Mouse (Mus musculus) cerebellum, postnatal 10 days (tissue): Measurements from ENCODE around the gene Gm20532.
A peak's percentile ranks its signal among the peaks of the same experiment; 100 is the strongest.

Experiments
- DNase-seq, 2 experiments: peaks; one replicate each; pipeline ENCODE4 v3.0.0; 2021; ENCODE audit warnings: mixed read lengths in 2 of 2

The Gm20532 gene

GRCm38 (mm10) chr2:26627921-26628739 lies 41.7 kb downstream of the Gm20532 start, which contains the start of gene Fam69b:
TSS of gene Fam69b (plus strand) at chr2:26628457.
- peak; percentile 92 to 96 for DNase-seq

- DNase-seq: peak; percentile 35 to 57
These were observed 42.5 kb downstream of the Gm20532 start for GRCm38 (mm10) chr2:26628792-26629437.

GRCm38 (mm10) chr2:26632541-26633395 lies 46.3 kb downstream of the Gm20532 start:
- DNase-seq: peak in 1 of 2 experiments; percentile 13

GRCm38 (mm10) chr2:26633953-26634530 lies 47.6 kb downstream of the Gm20532 start:
- peak in 1 of 2 experiments; percentile 9 for DNase-seq

GRCm38 (mm10) chr2:26634629-26635488 lies 48.4 kb downstream of the Gm20532 start:
- peak in 1 of 2 experiments; percentile 10 for DNase-seq

- DNase-seq: peak in 1 of 2 experiments; percentile 20
These were observed 49.3 kb downstream of the Gm20532 start for GRCm38 (mm10) chr2:26635489-26636324.

GRCm38 (mm10) chr2:26636325-26636635 lies 49.8 kb downstream of the Gm20532 start:
- DNase-seq: no peak

GRCm38 (mm10) chr2:26637316-26637932 lies 51.0 kb downstream of the Gm20532 start:
- DNase-seq: no peak

- DNase-seq: no peak
These were observed 51.6 kb downstream of the Gm20532 start for GRCm38 (mm10) chr2:26638039-26638438.

- no peak for DNase-seq
These were observed 52.1 kb downstream of the Gm20532 start for GRCm38 (mm10) chr2:26638572-26638971.

GRCm38 (mm10) chr2:26639083-26639482 lies 52.6 kb downstream of the Gm20532 start:
- DNase-seq: peak; percentile 58 to 59

- peak; percentile 99 to 100 for DNase-seq
These were observed 53.7 kb downstream of the Gm20532 start for GRCm38 (mm10) chr2:26639838-26640830.

- DNase-seq: no peak
These were observed 54.7 kb downstream of the Gm20532 start for GRCm38 (mm10) chr2:26641006-26641647.

GRCm38 (mm10) chr2:26643942-26644341 lies 57.5 kb downstream of the Gm20532 start:
- DNase-seq: peak; percentile 55 to 65

GRCm38 (mm10) chr2:26646643-26647293 lies 60.3 kb downstream of the Gm20532 start:
- peak; percentile 85 to 86 for DNase-seq

- no peak for DNase-seq
These were observed 68.2 kb downstream of the Gm20532 start for GRCm38 (mm10) chr2:26654687-26655086.

GRCm38 (mm10) chr2:26657426-26657825 lies 71.0 kb downstream of the Gm20532 start:
- DNase-seq: no peak
